Mouse (Mus musculus) forebrain, postnatal 0 days (tissue): ENCODE measurements around the gene Chl1. TPM values are rescaled to one million over a fixed set of nuclear protein-coding genes. Genes with fewer than 3 reads are reported as not detected.
A peak's percentile ranks its signal among the peaks of the same experiment; 100 is the strongest.

Experiments used
- ATAC-seq: fragments of 200-750 bp; cut with Nextera tagmentation; 2 replicates; pipeline ENCODE4 v1.8.0; 2017; ENCODE audit warnings: mild to moderate bottlenecking, moderate library complexity
- DNase-seq: peaks from one replicate; pipeline ENCODE4 v3.0.0-alpha.2; 2015
- H3K27ac ChIP-seq: fragments of 300-500 bp; sonication (generic); 2 replicates; pipeline ENCODE4 v1.5.1; 2014; ENCODE audit warnings: low read depth, mild to moderate bottlenecking, antibody characterized with exemption, low read length, moderate library complexity, mixed read lengths
- H3K27me3 ChIP-seq: fragments of 300-500 bp; sonication (generic); 2 replicates; pipeline ENCODE4 v1.6.1; 2014; ENCODE audit warnings: mild to moderate bottlenecking, low read length, mixed read lengths; ENCODE audit not compliant: insufficient read depth
- H3K36me3 ChIP-seq: fragments of 300-500 bp; sonication (generic); 2 replicates; pipeline ENCODE4 v1.6.1; 2014; ENCODE audit warnings: mild to moderate bottlenecking, moderate library complexity; ENCODE audit not compliant: insufficient read depth
- H3K4me1 ChIP-seq: fragments of 300-500 bp; sonication (generic); 2 replicates; pipeline ENCODE4 v1.6.1; 2014; ENCODE audit warnings: antibody characterized with exemption; ENCODE audit not compliant: insufficient read depth
- H3K4me2 ChIP-seq: fragments of 300-500 bp; sonication (generic); 2 replicates; pipeline ENCODE4 v1.6.1; 2014; ENCODE audit warnings: low read depth, mild to moderate bottlenecking, moderate library complexity
- H3K4me3 ChIP-seq: fragments of 300-500 bp; sonication (generic); 2 replicates; pipeline ENCODE4 v1.5.1; 2014; ENCODE audit warnings: low read depth, low read length, mixed read lengths
- H3K9ac ChIP-seq: fragments of 300-500 bp; sonication (generic); 2 replicates; pipeline ENCODE4 v1.6.1; 2014; ENCODE audit warnings: mild to moderate bottlenecking
- H3K9me3 ChIP-seq: fragments of 300-500 bp; sonication (generic); 2 replicates; pipeline ENCODE4 v1.6.1; 2016; ENCODE audit warnings: low read length
- CTCF ChIP-seq: sonication (generic); IDR thresholded peaks from 2 replicates; pipeline ENCODE4 v1.5.1; 2016; ENCODE audit warnings: antibody characterized with exemption, control low read depth, low read depth
- WGBS: fragments of 180-500 bp; shearing (Covaris S2); extraction: QIAGEN DNeasy Blood & Tissue Kit; methylation state at CpG from one replicate; pipeline ENCODE4 v1.1.7; 2014; 5-methylcytosine and 5-hydroxymethylcytosine counted together
- polyA plus RNA-seq: library from polyadenylated mRNA; unstranded; fragments of >200 nt; fragmentation: Nextera tagmentation; extraction: Ambion mirVana; gene quantifications from 2 replicates; pipeline ENCODE4 v1.2.1, GENCODE M21; 2015
- total RNA-seq: library from RNA; depleted of rRNA; stranded (reverse); fragments of >200 nt; gene quantifications from 2 replicates; pipeline ENCODE4 v1.2.3, GENCODE M21; 2014

Gene Chl1
- total and polyA plus RNA-seq, 2 experiments from 2014 or later, result 173 to 347 TPM

GRCm38 (mm10) chr6:103612626-103613025, 102.2 kb downstream of the Chl1 start:
- ATAC-seq (no peak), DNase-seq (no peak)
- Histone ChIP-seq H3K36me3 (no peaks in the 10 kb centered on the region), H3K4me1 (peaks cover 2% of the 10 kb centered on the region; the same call in 1 of the 2 replicates), H3K9me3 (no peaks in the 10 kb centered on the region), H3K27me3 (no peaks in the 10 kb centered on the region), H3K27ac (no peak overlapping the region), H3K4me3 (no peak overlapping the region), H3K4me2 (no peak overlapping the region), H3K9ac (no peak overlapping the region)
- no peak for TF ChIP-seq CTCF
- 62% methylated on average over 3 of the region's 3 CpGs for WGBS

- ATAC-seq (no peak), DNase-seq (no peak)
- Histone ChIP-seq H3K4me1 (peaks cover 2% of the 10 kb centered on the region; the same call in 1 of the 2 replicates), H3K4me3 (no peak overlapping the region), H3K9ac (no peak overlapping the region), H3K27me3 (no peaks in the 10 kb centered on the region), H3K27ac (no peak overlapping the region), H3K36me3 (no peaks in the 10 kb centered on the region), H3K9me3 (no peaks in the 10 kb centered on the region), H3K4me2 (no peak overlapping the region)
- no peak for TF ChIP-seq CTCF
- 68% methylated on average over 3 of the region's 3 CpGs for WGBS
These were observed 103.3 kb downstream of the Chl1 start for GRCm38 (mm10) chr6:103613714-103614113.

GRCm38 (mm10) chr6:103615924-103616602, 105.7 kb downstream of the Chl1 start:
- WGBS, result 54% methylated on average over 3 of the region's 3 CpGs
- ATAC-seq (no peak), DNase-seq (no peak)
- H3K27ac ChIP-seq, result no peak overlapping the region
- H3K36me3 ChIP-seq, result no peaks in the 10 kb centered on the region
- H3K9ac ChIP-seq, result no peak overlapping the region
- no peak overlapping the region for H3K4me3 ChIP-seq
- no peak overlapping the region for H3K4me2 ChIP-seq
- no peak for TF ChIP-seq CTCF
- no peaks in the 10 kb centered on the region for H3K27me3 ChIP-seq
- no peaks in the 10 kb centered on the region for H3K4me1 ChIP-seq
- no peaks in the 10 kb centered on the region for H3K9me3 ChIP-seq

- 64% methylated on average over 4 of the region's 4 CpGs for WGBS
- Histone ChIP-seq H3K9me3 (no peaks in the 10 kb centered on the region), H3K4me3 (no peak overlapping the region)
These were observed 110.5 kb downstream of the Chl1 start for GRCm38 (mm10) chr6:103620880-103621279.

GRCm38 (mm10) chr6:103622117-103622713, 111.8 kb downstream of the Chl1 start:
- TF ChIP-seq CTCF, result no peak
- Histone ChIP-seq H3K27me3 (no peaks in the 10 kb centered on the region), H3K36me3 (no peaks in the 10 kb centered on the region), H3K4me1 (no peaks in the 10 kb centered on the region), H3K4me3 (no peak overlapping the region), H3K9ac (no peak overlapping the region), H3K27ac (no peak overlapping the region), H3K4me2 (no peak overlapping the region), H3K9me3 (no peaks in the 10 kb centered on the region)
- ATAC-seq (0 out of 2 replicates have a peak, but pooled peaks have one; percentile 23), DNase-seq (no peak)
- WGBS, result 16% methylated on average over 3 of the region's 3 CpGs

More at GRCm38 (mm10) chr6:103620880-103621279, 110.5 kb downstream of the Chl1 start:
- TF ChIP-seq CTCF, result no peak
- Histone ChIP-seq H3K4me2 (no peak overlapping the region), H3K9ac (no peak overlapping the region), H3K27me3 (no peaks in the 10 kb centered on the region), H3K27ac (no peak overlapping the region), H3K4me1 (no peaks in the 10 kb centered on the region), H3K36me3 (no peaks in the 10 kb centered on the region)
- DNase-seq (no peak), ATAC-seq (no peak)

- no peak for ATAC-seq
- 0 out of 2 replicates have a peak overlapping the region, but pooled peaks have one; percentile 10 for H3K27ac ChIP-seq
These were observed 122.5 kb downstream of the Chl1 start for GRCm38 (mm10) chr6:103632856-103633255.

GRCm38 (mm10) chr6:103656778-103657177, 146.4 kb downstream of the Chl1 start:
- no peaks in the 10 kb centered on the region for H3K27me3 ChIP-seq
- no peak for TF ChIP-seq CTCF
- no peak for DNase-seq
- 0 out of 2 replicates have a peak, but pooled peaks cover 4% of the 10 kb centered on the region for H3K36me3 ChIP-seq
- no peaks in the 10 kb centered on the region for H3K4me1 ChIP-seq
- no peak overlapping the region for H3K27ac ChIP-seq
- peak; percentile 40; the same call in 1 of the 2 replicates for ATAC-seq
- H3K9ac ChIP-seq, result no peak overlapping the region
- no peaks in the 10 kb centered on the region for H3K9me3 ChIP-seq
- WGBS, result 30% methylated on average over 1 of the region's 1 CpGs
- H3K4me2 ChIP-seq, result no peak overlapping the region
- no peak overlapping the region for H3K4me3 ChIP-seq

More at GRCm38 (mm10) chr6:103632856-103633255, 122.5 kb downstream of the Chl1 start:
- Histone ChIP-seq H3K4me3 (no peak overlapping the region), H3K4me1 (0 out of 2 replicates have a peak, but pooled peaks cover 6% of the 10 kb centered on the region), H3K36me3 (no peaks in the 10 kb centered on the region), H3K9ac (no peak overlapping the region), H3K4me2 (no peak overlapping the region), H3K9me3 (no peaks in the 10 kb centered on the region), H3K27me3 (no peaks in the 10 kb centered on the region)
- no peak for TF ChIP-seq CTCF
- no peak for DNase-seq
- WGBS, result 12% methylated on average over 3 of the region's 3 CpGs
